Mouse (Mus musculus) left cerebral cortex, adult 9 months (tissue): Measurements from ENCODE around the gene Vps4a.

Experiments used
- DNase-seq, 2 experiments: peaks; one replicate each; pipeline ENCODE4 v3.0.0; 2022; ENCODE audit warnings: low spot score in 2 of 2

Vps4a gene

GRCm38 (mm10) chr8:107048061-107048941, 17.3 kb downstream of the Vps4a start, which contains the start of gene Pdf:
Gene Pdf, minus strand, starts transcription at chr8:107048614.
- DNase-seq = peak; percentile 61 to 84

- no peak for DNase-seq
These were observed 18.5 kb downstream of the Vps4a start for GRCm38 (mm10) chr8:107049480-107049879.

GRCm38 (mm10) chr8:107052046-107052445, 21.0 kb downstream of the Vps4a start:
- DNase-seq = no peak

GRCm38 (mm10) chr8:107056076-107056972, 25.3 kb downstream of the Vps4a start, which contains the start of the genes Cog8 and Nip7:
Gene Cog8, minus strand, starts transcription at chr8:107056689.
Gene Nip7, plus strand, starts transcription at chr8:107056877.
- DNase-seq = peak; percentile 92 to 98

- DNase-seq = no peak
These were observed 25.9 kb downstream of the Vps4a start for GRCm38 (mm10) chr8:107056973-107057369.

- DNase-seq = no peak
These were observed 31.6 kb downstream of the Vps4a start for GRCm38 (mm10) chr8:107062613-107063012.

GRCm38 (mm10) chr8:107065511-107066496, 34.8 kb downstream of the Vps4a start, which contains the start of gene Tmed6:
Gene Tmed6, minus strand, starts transcription at chr8:107065644.
- DNase-seq = no peak

GRCm38 (mm10) chr8:107073706-107074105, 42.7 kb downstream of the Vps4a start:
- no peak for DNase-seq

GRCm38 (mm10) chr8:107074128-107074527, 43.1 kb downstream of the Vps4a start:
- no peak for DNase-seq

- no peak for DNase-seq
These were observed 45.3 kb downstream of the Vps4a start for GRCm38 (mm10) chr8:107076239-107076888.

GRCm38 (mm10) chr8:107085358-107085757, 54.3 kb downstream of the Vps4a start:
- DNase-seq = no peak

GRCm38 (mm10) chr8:107086018-107086417, 55.0 kb downstream of the Vps4a start:
- DNase-seq = no peak

GRCm38 (mm10) chr8:107088526-107089063, 57.6 kb downstream of the Vps4a start:
- no peak for DNase-seq

- DNase-seq = no peak
These were observed 59.5 kb downstream of the Vps4a start for GRCm38 (mm10) chr8:107090531-107090930.
